Mouse (Mus musculus) MEL (cell line): ENCODE measurements around the gene Rmdn2.

ENCODE experiments used
- CTCF ChIP-seq, 3 experiments: IDR thresholded peaks in 2 of 3; conservative IDR thresholded peaks in 1 of 3; 2 replicates each; pipeline ENCODE4 v1.5.1; 2011 to 2012; ENCODE audit warnings: low read length in 3 of 3, low read depth in 2 of 3, mild to moderate bottlenecking in 2 of 3, improper control_type of control experiment in 1 of 3, inconsistent platforms in 1 of 3, mixed read lengths in 1 of 3, moderate library complexity in 1 of 3; ENCODE audit not compliant: control insufficient read depth in 1 of 3, insufficient read depth in 1 of 3, poor library complexity in 1 of 3, severe bottlenecking in 1 of 3
- EP300 ChIP-seq, 2 experiments: IDR thresholded peaks; 2 replicates each; pipeline ENCODE4 v1.6.1; 2011; ENCODE audit warnings: improper control_type of control experiment in 2 of 2, low read length in 2 of 2, low read depth in 1 of 2, mild to moderate bottlenecking in 1 of 2
- MAX ChIP-seq: IDR thresholded peaks from 2 replicates; pipeline ENCODE4 v1.6.1; 2011; ENCODE audit warnings: low read length, improper control_type of control experiment
- POLR2A ChIP-seq, 2 experiments: IDR thresholded peaks; 2 replicates each; pipeline ENCODE4 v1.6.1; 2011 to 2012; ENCODE audit warnings: low read length in 2 of 2, mild to moderate bottlenecking in 2 of 2, control low read depth in 1 of 2, improper control_type of control experiment in 1 of 2, low read depth in 1 of 2, moderate library complexity in 1 of 2; ENCODE audit not compliant: control insufficient read depth in 1 of 2, insufficient read depth in 1 of 2, poor library complexity in 1 of 2

DNA sequence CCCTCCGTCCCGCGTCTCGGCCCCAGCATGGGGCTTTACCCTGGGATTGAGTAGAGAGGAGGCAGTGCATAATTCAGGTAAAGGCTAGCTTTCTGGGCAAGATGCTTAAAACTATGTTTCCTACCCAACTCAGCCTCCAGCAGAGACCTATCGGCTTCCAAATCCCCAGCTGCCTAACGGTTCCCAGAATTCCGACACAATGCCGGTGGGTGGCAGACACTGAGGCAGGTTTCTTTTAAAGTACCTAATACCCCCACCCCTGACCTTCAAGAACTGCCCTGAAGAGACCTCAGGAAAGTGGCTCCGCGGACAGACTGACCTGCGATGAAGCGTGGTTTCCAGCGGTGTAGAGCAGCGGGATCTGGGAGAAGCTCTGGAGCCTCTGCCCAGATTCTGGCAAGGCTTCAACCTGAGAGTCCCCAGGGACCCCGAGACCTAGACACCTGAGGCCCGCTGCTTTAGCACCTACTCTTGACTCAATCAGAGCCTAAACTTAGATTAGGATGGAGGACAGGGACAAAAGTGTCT is 102.8 kb downstream of the Rmdn2 start:
- no peak for TF ChIP-seq EP300 (IDR thresholded peaks at IDR 0.05; ENCODE audit: low read depth in 1 of 2, low read length in 2 of 2)
- TF ChIP-seq MAX = no peak
- TF ChIP-seq POLR2A (IDR thresholded peaks at IDR 0.05; ENCODE audit: control insufficient read depth in 1 of 2, insufficient read depth in 1 of 2, low read depth in 1 of 2, low read length in 2 of 2, poor library complexity in 1 of 2) = no peak
- no peak for TF ChIP-seq CTCF (IDR thresholded peaks at IDR 0.05 in 2 of 3, conservative IDR thresholded peaks at IDR 0.05 in 1 of 3; ENCODE audit: control insufficient read depth in 1 of 3, insufficient read depth in 1 of 3, low read depth in 2 of 3, low read length in 3 of 3, poor library complexity in 1 of 3, severe bottlenecking in 1 of 3)
